Mouse (Mus musculus) heart, embryonic 11.5 days (tissue): Measurements from ENCODE around the gene Gm20388. TPM values are rescaled to one million over a fixed set of nuclear protein-coding genes. Genes with fewer than 3 reads are reported as not detected.

Source experiments
- ATAC-seq: fragments of 200-750 bp; cut with Nextera tagmentation; replicated peaks from 2 replicates; pipeline ENCODE4 v1.8.0; 2017; ENCODE audit warnings: moderate library complexity; ENCODE audit not compliant: insufficient number of reproducible peaks, low FRiP score, low TSS enrichment
- H3K27ac ChIP-seq: fragments of 300-500 bp; sonication (generic); 2 replicates; pipeline ENCODE4 v1.5.1; 2014; ENCODE audit warnings: mild to moderate bottlenecking, low read depth, low read length
- H3K27me3 ChIP-seq: fragments of 300-500 bp; sonication (generic); 2 replicates; pipeline ENCODE4 v1.6.1; 2014; ENCODE audit warnings: mild to moderate bottlenecking, low read length, mixed read lengths; ENCODE audit not compliant: control insufficient read depth, insufficient read depth
- H3K36me3 ChIP-seq: fragments of 300-500 bp; sonication (generic); 2 replicates; pipeline ENCODE4 v1.6.1; 2014; ENCODE audit warnings: mild to moderate bottlenecking, low read length, moderate library complexity, mixed read lengths; ENCODE audit not compliant: control insufficient read depth, insufficient read depth
- H3K4me1 ChIP-seq: fragments of 300-500 bp; sonication (generic); 2 replicates; pipeline ENCODE4 v1.6.1; 2014; ENCODE audit warnings: low read length; ENCODE audit not compliant: control insufficient read depth, insufficient read depth
- H3K4me2 ChIP-seq: fragments of 300-500 bp; sonication (generic); 2 replicates; pipeline ENCODE4 v1.6.1; 2014; ENCODE audit warnings: mild to moderate bottlenecking, moderate library complexity
- H3K4me3 ChIP-seq: fragments of 300-500 bp; sonication (generic); 2 replicates; pipeline ENCODE4 v1.5.1; 2014; ENCODE audit warnings: low read depth, low read length
- H3K9ac ChIP-seq: fragments of 300-500 bp; sonication (generic); 2 replicates; pipeline ENCODE4 v1.6.1; 2014; ENCODE audit warnings: mild to moderate bottlenecking, low read depth, low read length, moderate library complexity
- H3K9me3 ChIP-seq: fragments of 300-500 bp; sonication (generic); replicated peaks from 2 replicates; pipeline ENCODE4 v1.6.1; 2016; ENCODE audit warnings: low read length; ENCODE audit not compliant: control insufficient read depth
- WGBS: fragments of 180-500 bp; shearing (Covaris S2); extraction: QIAGEN DNeasy Blood & Tissue Kit; methylation state at CpG from one replicate; pipeline ENCODE4 v1.1.7; 2014; ENCODE audit not compliant: insufficient replicate concordance; 5-methylcytosine and 5-hydroxymethylcytosine counted together
- polyA plus RNA-seq: library from polyadenylated mRNA; unstranded; fragments of >200 nt; fragmentation: Nextera tagmentation; extraction: Ambion mirVana; gene quantifications from 2 replicates; pipeline ENCODE4 v1.2.1, GENCODE M21; 2014

Gene Gm20388
- polyA plus RNA-seq, 1 experiment from 2014 or later: 6.4 TPM

- ATAC-seq: no peak
- H3K27ac ChIP-seq: no peak overlapping the region
- 66% methylated on average over 5 of the region's 5 CpGs for WGBS
- H3K27me3 ChIP-seq: peaks cover 9% of the 10 kb centered on the region
- no peak overlapping the region for H3K4me3 ChIP-seq
- H3K9ac ChIP-seq: no peak overlapping the region
- H3K36me3 ChIP-seq: no peaks in the 10 kb centered on the region
- H3K4me2 ChIP-seq: no peak overlapping the region
- no peaks in the 10 kb centered on the region for H3K4me1 ChIP-seq
- no peaks in the 10 kb centered on the region for H3K9me3 ChIP-seq
Observed at GRCm38 (mm10) chr8:122727412-122727811, 2816.8 kb downstream of the Gm20388 start.

- H3K9ac ChIP-seq: no peak overlapping the region
- no peak overlapping the region for H3K4me2 ChIP-seq
- no peaks in the 10 kb centered on the region for H3K4me1 ChIP-seq
- ATAC-seq: no peak
- WGBS: 21% methylated on average over 3 of the region's 3 CpGs
- no peaks in the 10 kb centered on the region for H3K9me3 ChIP-seq
- H3K4me3 ChIP-seq: no peak overlapping the region
- no peaks in the 10 kb centered on the region for H3K36me3 ChIP-seq
- peaks cover 12% of the 10 kb centered on the region for H3K27me3 ChIP-seq
- no peak overlapping the region for H3K27ac ChIP-seq
Observed at GRCm38 (mm10) chr8:122728630-122729029, 2818.0 kb downstream of the Gm20388 start.

GRCm38 (mm10) chr8:122735110-122735509 is 2824.5 kb downstream of the Gm20388 start:
- no peaks in the 10 kb centered on the region for H3K9me3 ChIP-seq
- H3K36me3 ChIP-seq: no peaks in the 10 kb centered on the region
- H3K4me3 ChIP-seq: no peak overlapping the region
- 55% methylated on average over 3 of the region's 3 CpGs for WGBS
- peak overlapping the region; percentile 34 for H3K4me2 ChIP-seq
- H3K9ac ChIP-seq: no peak overlapping the region
- 0 out of 2 replicates have a peak overlapping the region, but pooled peaks have one; percentile 41 for H3K27ac ChIP-seq
- peaks cover 33% of the 10 kb centered on the region for H3K4me1 ChIP-seq
- ATAC-seq: no peak
- peaks cover 25% of the 10 kb centered on the region for H3K27me3 ChIP-seq

GRCm38 (mm10) chr8:122735542-122736473 is 2825.2 kb downstream of the Gm20388 start:
- Histone ChIP-seq H3K27ac (peak overlapping the region; percentile 41; the same call in 1 of the 2 replicates), H3K4me2 (peak overlapping the region; percentile 34), H3K4me3 (peak overlapping the region; percentile 6), H3K4me1 (peaks cover 33% of the 10 kb centered on the region), H3K9ac (no peak overlapping the region), H3K36me3 (no peaks in the 10 kb centered on the region), H3K27me3 (peaks cover 32% of the 10 kb centered on the region), H3K9me3 (no peaks in the 10 kb centered on the region)
- peak; percentile 74 for ATAC-seq
- WGBS: 18% methylated on average over 19 of the region's 19 CpGs

GRCm38 (mm10) chr8:122736623-122737022 is 2826.0 kb downstream of the Gm20388 start:
- WGBS: 80% methylated on average over 11 of the region's 11 CpGs
- H3K9ac ChIP-seq: no peak overlapping the region
- H3K9me3 ChIP-seq: no peaks in the 10 kb centered on the region
- 0 out of 2 replicates have a peak overlapping the region, but pooled peaks have one; percentile 4 for H3K27ac ChIP-seq
- H3K36me3 ChIP-seq: no peaks in the 10 kb centered on the region
- peak overlapping the region; percentile 34 for H3K4me2 ChIP-seq
- H3K4me3 ChIP-seq: peak overlapping the region; percentile 6; the same call in 1 of the 2 replicates
- ATAC-seq: no peak
- H3K4me1 ChIP-seq: peaks cover 33% of the 10 kb centered on the region
- peaks cover 40% of the 10 kb centered on the region for H3K27me3 ChIP-seq

GRCm38 (mm10) chr8:122737071-122737470 is 2826.4 kb downstream of the Gm20388 start:
- H3K4me1 ChIP-seq: peaks cover 33% of the 10 kb centered on the region
- H3K9me3 ChIP-seq: no peaks in the 10 kb centered on the region
- H3K27ac ChIP-seq: no peak overlapping the region
- no peak for ATAC-seq
- H3K27me3 ChIP-seq: peaks cover 41% of the 10 kb centered on the region
- 47% methylated on average over 4 of the region's 4 CpGs for WGBS
- H3K4me2 ChIP-seq: peak overlapping the region; percentile 34
- H3K36me3 ChIP-seq: no peaks in the 10 kb centered on the region
- H3K9ac ChIP-seq: no peak overlapping the region
- H3K4me3 ChIP-seq: no peak overlapping the region

GRCm38 (mm10) chr8:122737886-122738285 is 2827.2 kb downstream of the Gm20388 start:
- Histone ChIP-seq H3K4me1 (peaks cover 33% of the 10 kb centered on the region), H3K36me3 (no peaks in the 10 kb centered on the region)
- WGBS: 87% methylated on average over 6 of the region's 6 CpGs

GRCm38 (mm10) chr8:122739102-122739725 is 2828.6 kb downstream of the Gm20388 start:
- ATAC-seq: no peak
- Histone ChIP-seq H3K9ac (no peak overlapping the region), H3K4me1 (peaks cover 33% of the 10 kb centered on the region), H3K9me3 (no peaks in the 10 kb centered on the region), H3K36me3 (no peaks in the 10 kb centered on the region), H3K27me3 (peaks cover 55% of the 10 kb centered on the region), H3K27ac (no peak overlapping the region), H3K4me2 (no peak overlapping the region), H3K4me3 (no peak overlapping the region)
- WGBS: 28% methylated on average over 11 of the region's 11 CpGs

More at GRCm38 (mm10) chr8:122737886-122738285, 2827.2 kb downstream of the Gm20388 start:
- Histone ChIP-seq H3K4me2 (no peak overlapping the region), H3K9me3 (no peaks in the 10 kb centered on the region), H3K4me3 (no peak overlapping the region), H3K27me3 (peaks cover 46% of the 10 kb centered on the region), H3K9ac (no peak overlapping the region), H3K27ac (no peak overlapping the region)
- no peak for ATAC-seq
